ENCODE assay signal across 26 mouse cellular contexts in genomic region chr2:149725932-149726331, GRCm38 (mm10).
DNase-seq lines count a peak whose midpoint lies in the region; ATAC-seq and TF ChIP-seq lines count a peak whose summit lies in the region.
"Had no signal": no experiment of that assay in that cellular context is flagged by ENCODE, and none has a peak within 500 bp of the region (broad histone marks: within the 10 kb centered on the region; RNA-seq: fewer than 3 reads in every experiment).

No protein-coding gene starts in this region.

- no peaks in the 10 kb centered on the region for H3K9me3 ChIP-seq in heart, embryonic 10.5 days
- H3K9me3 ChIP-seq in limb, embryonic 11.5 days (ENCODE audit: control insufficient read depth, low read length) = no peaks in the 10 kb centered on the region
- H3K9me3 ChIP-seq in limb, embryonic 10.5 days (replicated peaks) = no peaks in the 10 kb centered on the region
- H3K9me3 ChIP-seq: embryonic facial prominence, embryonic 10.5 days; embryonic facial prominence, embryonic 12.5 days; forebrain, embryonic 10.5 days; forebrain, embryonic 12.5 days; G1E had no signal

- no peak overlapping the region for H3K27ac ChIP-seq in heart, embryonic 10.5 days
- H3K27ac ChIP-seq in limb, embryonic 11.5 days (replicated peaks; ENCODE audit: low read depth, low read length) = no peak overlapping the region
- H3K27ac ChIP-seq in limb, embryonic 10.5 days = no peak overlapping the region
- H3K27ac ChIP-seq in embryonic fibroblast, embryonic 13.5 days (ENCODE audit: insufficient read depth, low read length) = 0 out of 2 replicates have a peak overlapping the region, but pooled peaks have one; percentile 3
- H3K27ac ChIP-seq: embryonic facial prominence, embryonic 10.5 days; embryonic facial prominence, embryonic 12.5 days; forebrain, embryonic 10.5 days; forebrain, embryonic 12.5 days had no signal

- H3K4me2 ChIP-seq in limb, embryonic 11.5 days (ENCODE audit: low read depth, severe bottlenecking) = no peak overlapping the region
- H3K4me2 ChIP-seq: embryonic facial prominence, embryonic 12.5 days; forebrain, embryonic 12.5 days had no signal

- intact Hi-C loops in heart, postnatal 14 days (cut with DNase I) = no loop called here

- no peak for TF ChIP-seq POLR2A in embryonic fibroblast, embryonic 13.5 days (IDR thresholded peaks at IDR 0.05; ENCODE audit: low read depth, low read length)

- no peak for ATAC-seq in limb, embryonic 11.5 days (ENCODE audit: insufficient number of reproducible peaks, low FRiP score, low TSS enrichment, low read depth)
- ATAC-seq: activated CD4-positive, CD25-positive, alpha-beta regulatory T cell, adult 4 months; CD4-positive, CD25-positive, alpha-beta regulatory T cell, adult 4 months; forebrain, embryonic 14.5 days; Patski had no signal

- DNase-seq in heart, adult 11 months = peak; percentile 75
- DNase-seq in heart, postnatal 14 days = no peak
- DNase-seq in heart, adult 8-10 months (ENCODE audit: low spot score) = peak; percentile 1
- no peak for DNase-seq in heart, embryonic 10.5 days (ENCODE audit: low spot score)
- DNase-seq in limb, embryonic 11.5 days (ENCODE audit: low spot score) = peak; percentile 16
- no peak for DNase-seq in limb, embryonic 10.5 days (ENCODE audit: low spot score)
- DNase-seq: adrenal gland, adult 8-10 months; adrenal gland, postnatal 14 days; adrenal gland, postnatal 36 days; B cell, adult 2 months; cerebellum, adult 11-12 months; cerebellum, adult 2 months; cerebellum, adult 9-10 months; cerebellum, postnatal 10 days; cerebellum, postnatal 25 days had no signal

- H3K4me1 ChIP-seq in heart, embryonic 10.5 days = 0 out of 2 replicates have a peak, but pooled peaks cover 3% of the 10 kb centered on the region
- H3K4me1 ChIP-seq in limb, embryonic 11.5 days (ENCODE audit: control insufficient read depth, insufficient read depth, low read length) = no peaks in the 10 kb centered on the region
- no peaks in the 10 kb centered on the region for H3K4me1 ChIP-seq in limb, embryonic 10.5 days
- H3K4me1 ChIP-seq in embryonic fibroblast, embryonic 13.5 days (ENCODE audit: control insufficient read depth, insufficient read depth, low read length) = no peaks in the 10 kb centered on the region
- H3K4me1 ChIP-seq: embryonic facial prominence, embryonic 10.5 days; embryonic facial prominence, embryonic 12.5 days; forebrain, embryonic 12.5 days had no signal

- H3K27me3 ChIP-seq in heart, embryonic 10.5 days (ENCODE audit: insufficient read depth, poor library complexity, severe bottlenecking) = no peaks in the 10 kb centered on the region
- H3K27me3 ChIP-seq in limb, embryonic 11.5 days (ENCODE audit: control insufficient read depth, insufficient read depth, low read length) = no peaks in the 10 kb centered on the region
- no peaks in the 10 kb centered on the region for H3K27me3 ChIP-seq in limb, embryonic 10.5 days (ENCODE audit: low read depth, poor library complexity, severe bottlenecking)
- H3K27me3 ChIP-seq: embryonic facial prominence, embryonic 12.5 days; forebrain, embryonic 12.5 days; Patski had no signal

- no peak overlapping the region for H3K9ac ChIP-seq in limb, embryonic 11.5 days (ENCODE audit: low read length)
- H3K9ac ChIP-seq: embryonic facial prominence, embryonic 12.5 days; forebrain, embryonic 12.5 days had no signal

- no peak for TF ChIP-seq CTCF in embryonic fibroblast, embryonic 13.5 days (IDR thresholded peaks at IDR 0.05; ENCODE audit: borderline replicate concordance, insufficient read depth, low read length)

- H3K36me3 ChIP-seq in heart, embryonic 10.5 days = no peaks in the 10 kb centered on the region
- H3K36me3 ChIP-seq in limb, embryonic 11.5 days (ENCODE audit: control insufficient read depth, insufficient read depth, low read length) = no peaks in the 10 kb centered on the region
- no peaks in the 10 kb centered on the region for H3K36me3 ChIP-seq in limb, embryonic 10.5 days
- H3K36me3 ChIP-seq: embryonic facial prominence, embryonic 10.5 days; embryonic facial prominence, embryonic 12.5 days; forebrain, embryonic 10.5 days; forebrain, embryonic 12.5 days; G1E had no signal

- WGBS in heart, embryonic 10.5 days = 61% methylated on average over 3 of the region's 3 CpGs
- 86% methylated on average over 3 of the region's 3 CpGs for WGBS in limb, embryonic 11.5 days
- WGBS in limb, embryonic 10.5 days = 77% methylated on average over 3 of the region's 3 CpGs

- H3K4me3 ChIP-seq in heart, embryonic 10.5 days = no peak overlapping the region
- H3K4me3 ChIP-seq in limb, embryonic 11.5 days (ENCODE audit: low read depth, low read length) = no peak overlapping the region
- H3K4me3 ChIP-seq in limb, embryonic 10.5 days = no peak overlapping the region
- no peak overlapping the region for H3K4me3 ChIP-seq in embryonic fibroblast, embryonic 13.5 days (ENCODE audit: insufficient read depth, low read length)
- H3K4me3 ChIP-seq: embryonic facial prominence, embryonic 10.5 days; embryonic facial prominence, embryonic 12.5 days; erythroblast, embryonic 14.5 days; forebrain, embryonic 10.5 days; forebrain, embryonic 12.5 days had no signal

Comparison
In these comparisons a context has a peak if more than half of its experiments do, and no peak if none do; other contexts are left out.
1. DNase-seq: peak in heart, adult 11 months (single experiment), heart, adult 8-10 months (single experiment) and limb, embryonic 11.5 days (single experiment); none in heart, postnatal 14 days (0 of 2), heart, embryonic 10.5 days (single experiment) and limb, embryonic 10.5 days (single experiment).